Mouse (Mus musculus): Measurements from ENCODE around the gene Slco2a1.

DNA sequence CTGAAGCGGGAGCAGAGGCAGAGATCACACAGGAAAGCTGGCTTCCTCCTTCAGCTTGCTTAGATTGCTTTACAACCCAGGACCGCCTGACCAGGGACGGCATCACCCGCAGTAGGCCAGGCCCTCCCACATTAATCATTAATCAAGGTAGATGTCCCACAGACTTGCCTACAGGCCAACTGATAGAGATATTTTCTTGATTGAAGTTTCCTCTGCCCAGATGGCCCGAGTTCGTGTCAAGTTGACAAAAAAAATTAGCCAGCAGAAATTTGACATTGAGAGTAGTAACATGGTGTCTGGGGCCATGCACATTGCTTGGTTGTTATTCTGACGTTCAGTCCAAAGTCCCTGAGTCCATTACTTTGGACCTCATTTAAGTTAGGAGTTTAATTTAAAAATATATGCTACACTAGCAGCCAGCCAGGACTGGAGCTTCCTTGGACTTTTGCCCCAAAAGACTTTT, 60.6 kb downstream of the Slco2a1 start:
- TF ChIP-seq CTCF (IDR thresholded peaks at IDR 0.05; ENCODE audit: borderline replicate concordance, extremely low read depth, insufficient read depth, insufficient read length) = no peak
- no peak for TF ChIP-seq POLR2A (IDR thresholded peaks at IDR 0.05; ENCODE audit: borderline replicate concordance, extremely low read depth, insufficient read depth, insufficient read length, poor library complexity, severe bottlenecking)

All from brain, embryonic 14.5 days (tissue).